Mouse (Mus musculus): ENCODE results near the gene Ndufb3. TPM values are rescaled to one million over a fixed set of nuclear protein-coding genes. Genes with fewer than 3 reads are reported as not detected.
"Not testable (repeated sequence)": the region's sequence is repeated elsewhere in the genome, so short reads cannot be mapped to it uniquely, and the experiment has no call there.

Ndufb3 gene
- polyA plus RNA-seq, 2 experiments from 2014 or later = 69.7 to 91.7 TPM

DNA sequence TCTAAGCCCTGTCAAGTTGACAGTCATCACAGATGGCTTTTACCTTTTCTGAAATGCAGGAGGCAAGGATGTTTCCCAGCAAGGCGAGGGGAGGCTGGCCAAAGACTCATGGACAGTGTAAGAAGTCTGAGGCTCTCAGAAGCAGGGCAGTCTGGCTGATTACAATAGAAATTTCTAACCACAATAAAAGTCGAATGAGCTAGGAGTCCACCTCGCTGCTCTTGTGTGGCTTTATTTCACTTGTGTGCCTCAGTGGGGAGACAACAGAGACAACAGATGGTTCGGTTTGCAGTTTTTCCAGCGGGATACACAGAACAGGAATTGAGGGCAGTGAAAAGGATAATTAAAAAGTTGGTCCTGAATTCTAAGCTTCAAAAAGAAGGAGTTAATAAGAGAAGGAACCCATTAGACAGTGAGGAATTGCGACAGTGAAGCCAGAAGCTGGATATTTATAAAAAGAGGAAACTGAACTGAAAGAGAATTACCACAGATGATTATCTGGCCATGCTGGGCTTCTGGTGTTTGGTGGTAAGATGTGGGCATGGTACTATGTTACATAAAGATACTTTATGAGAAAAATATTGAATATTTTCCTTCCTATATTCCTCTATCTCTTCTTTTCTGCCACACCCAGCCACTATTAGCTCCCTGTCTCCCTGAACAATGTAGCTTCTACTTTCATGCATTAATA is 31.9 kb downstream of the Ndufb3 start:
- ATAC-seq = no peak

DNA sequence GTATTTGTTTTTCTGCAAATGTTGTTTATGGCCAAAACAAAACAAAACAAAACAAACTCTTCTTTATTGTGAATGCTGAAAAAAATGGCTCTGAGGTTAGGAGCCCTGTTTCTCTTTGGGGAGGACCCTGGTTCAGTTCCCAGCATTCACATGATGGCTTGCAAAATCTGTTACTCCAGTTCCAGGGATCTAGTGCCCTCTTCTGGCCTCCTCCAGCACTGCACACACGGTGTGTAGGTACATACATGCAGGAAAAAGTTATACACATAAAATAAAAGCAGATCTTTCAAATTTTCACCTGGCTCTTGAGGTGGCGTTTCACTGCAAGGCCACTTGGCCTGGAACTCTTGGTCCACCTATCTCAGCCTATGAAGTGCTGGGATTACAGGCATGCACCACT is 32.6 kb downstream of the Ndufb3 start:
- ATAC-seq = no peak

DNA sequence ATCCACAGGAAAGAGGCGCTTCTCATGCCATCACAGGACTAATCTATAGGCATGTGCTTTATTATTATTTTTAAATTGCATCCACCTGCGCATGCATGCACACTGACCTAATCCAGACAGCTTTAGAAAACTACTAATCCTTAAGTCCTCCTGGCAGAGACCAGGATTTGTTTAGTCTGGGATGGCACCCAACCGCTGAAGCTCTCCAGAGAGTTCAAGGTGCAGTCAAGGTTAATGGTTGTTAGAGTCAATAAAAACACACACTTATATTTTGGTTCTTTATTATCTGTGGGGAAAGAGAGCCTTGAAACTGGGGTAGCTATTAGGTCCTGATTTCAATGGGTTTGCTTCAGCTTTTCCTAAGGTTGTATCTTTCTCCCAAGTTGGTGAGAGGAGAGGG is 35.1 kb downstream of the Ndufb3 start:
- ATAC-seq = no peak

DNA sequence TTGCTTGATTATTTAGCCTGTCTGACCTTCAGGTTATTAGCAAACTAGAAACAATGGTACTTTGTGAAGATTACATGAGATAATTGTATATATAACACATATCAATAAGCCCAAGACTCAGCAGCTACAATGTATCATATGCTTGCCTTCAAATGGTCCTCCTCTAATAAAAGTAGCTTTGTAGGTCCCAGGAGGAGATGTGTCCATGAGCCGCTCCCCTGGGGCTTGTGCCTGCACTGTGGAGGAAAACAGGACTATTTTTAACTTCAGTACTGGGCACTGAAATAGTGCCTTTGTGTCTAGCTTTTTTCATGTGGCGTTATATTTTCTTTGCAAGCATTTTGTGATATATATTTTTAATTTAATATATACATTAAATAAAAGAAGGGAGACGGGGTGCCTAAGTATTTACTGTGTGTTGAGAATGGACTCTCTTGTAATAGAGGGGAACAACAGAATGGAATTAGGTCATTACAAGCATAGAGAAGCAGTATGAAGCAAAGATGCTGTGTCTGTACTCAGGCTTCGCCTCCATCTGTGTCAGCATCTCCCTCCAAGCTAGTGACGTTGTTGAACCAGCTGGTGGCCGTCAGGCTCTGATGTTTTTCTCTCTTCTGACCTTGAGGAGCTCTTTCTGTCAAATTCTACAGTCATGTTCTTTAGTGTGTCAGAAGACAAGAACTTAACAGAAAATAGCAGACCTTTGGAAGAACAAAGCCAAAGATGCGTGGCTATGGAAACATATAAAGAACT is 36.0 kb downstream of the Ndufb3 start:
- ATAC-seq = no peak

DNA sequence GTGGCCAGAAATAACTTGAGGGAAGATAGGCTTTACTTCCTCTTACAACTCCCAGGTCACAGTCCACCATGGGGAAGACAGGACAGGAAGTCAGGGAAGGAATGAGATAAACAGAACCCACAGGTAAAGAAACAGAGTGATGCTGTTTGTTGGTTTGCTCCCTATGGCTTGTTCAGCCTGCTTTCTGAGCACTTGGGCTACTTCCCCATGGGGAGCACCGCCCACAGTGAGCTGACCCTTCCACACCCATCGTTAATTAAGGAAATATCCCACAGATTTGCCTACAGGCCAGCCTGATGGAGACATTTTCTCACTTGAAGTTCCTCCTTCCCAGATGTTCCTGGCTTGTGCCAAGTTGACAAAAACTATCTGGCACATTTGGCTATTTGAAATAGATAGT is 42.7 kb downstream of the Ndufb3 start:
- ATAC-seq = not testable (repeated sequence)

Other genes starting within 250 kb of the Ndufb3 start
- gene Bzw1, start 193.5 kb upstream of the Ndufb3 start, polyA plus RNA-seq (2017; shearing (Covaris generic)) = 100 to 1,000 TPM; 388 to 409 TPM
- 100 to 1,000 TPM; 507 to 582 TPM for gene Clk1, start 162.3 kb upstream of the Ndufb3 start, polyA plus RNA-seq (2017; shearing (Covaris generic))
- gene Nif3l1, start 141.2 kb upstream of the Ndufb3 start, polyA plus RNA-seq (2017; shearing (Covaris generic)) = 10 to 100 TPM; 43.6 to 56.9 TPM
- gene Ppil3, start 140.9 kb upstream of the Ndufb3 start, polyA plus RNA-seq (2017; shearing (Covaris generic)) = 10 to 100 TPM; 61.1 to 68.8 TPM
- gene Orc2, start 81.3 kb upstream of the Ndufb3 start, polyA plus RNA-seq (2017; shearing (Covaris generic)) = 10 to 100 TPM; 18.3 to 19.3 TPM
- 10 to 100 TPM; 11.5 to 13.9 TPM for gene Fam126b, start 61 bp upstream of the Ndufb3 start, polyA plus RNA-seq (2017; shearing (Covaris generic))
- gene Als2cr12, start 109.6 kb downstream of the Ndufb3 start, polyA plus RNA-seq (2017; shearing (Covaris generic)) = under 1 TPM in 1 of 2 experiments, not detected in 1; 0.16 TPM
- 100 to 1,000 TPM; 158 to 204 TPM for gene Cflar, start 125.1 kb downstream of the Ndufb3 start, polyA plus RNA-seq (2017; shearing (Covaris generic))
- gene Casp8, start 209.0 kb downstream of the Ndufb3 start, polyA plus RNA-seq (2017; shearing (Covaris generic)) = 100 to 1,000 TPM; 197 to 203 TPM